Mouse (Mus musculus) heart, embryonic 12.5 days (tissue): ENCODE measurements around the gene Erc2. TPM values are rescaled to one million over a fixed set of nuclear protein-coding genes. Genes with fewer than 3 reads are reported as not detected.

Experiments used
- ATAC-seq: fragments of 200-750 bp; cut with Nextera tagmentation; 2 replicates; pipeline ENCODE4 v1.8.0; 2017; ENCODE audit warnings: moderate TSS enrichment, moderate library complexity; ENCODE audit not compliant: insufficient number of reproducible peaks, low FRiP score
- H3K27ac ChIP-seq: fragments of 300-500 bp; sonication (generic); 2 replicates; pipeline ENCODE4 v1.5.1; 2016; ENCODE audit warnings: mild to moderate bottlenecking, moderate library complexity; ENCODE audit not compliant: poor library complexity, severe bottlenecking
- H3K27me3 ChIP-seq: fragments of 300-500 bp; sonication (generic); replicated peaks from 2 replicates; pipeline ENCODE4 v1.6.1; 2016; ENCODE audit warnings: mild to moderate bottlenecking, moderate library complexity
- H3K36me3 ChIP-seq: fragments of 300-500 bp; sonication (generic); 2 replicates; pipeline ENCODE4 v1.6.1; 2016; ENCODE audit warnings: mild to moderate bottlenecking, moderate library complexity
- H3K4me1 ChIP-seq: fragments of 300-500 bp; sonication (generic); replicated peaks from 2 replicates; pipeline ENCODE4 v1.6.1; 2016; ENCODE audit warnings: mild to moderate bottlenecking
- H3K4me2 ChIP-seq: fragments of 300-500 bp; sonication (generic); 2 replicates; pipeline ENCODE4 v1.6.1; 2016; ENCODE audit warnings: mild to moderate bottlenecking, moderate library complexity
- H3K4me3 ChIP-seq: fragments of 300-500 bp; sonication (generic); 2 replicates; pipeline ENCODE4 v1.5.1; 2016; ENCODE audit warnings: mild to moderate bottlenecking
- H3K9ac ChIP-seq: fragments of 300-500 bp; sonication (generic); 2 replicates; pipeline ENCODE4 v1.6.1; 2016; ENCODE audit warnings: mild to moderate bottlenecking, moderate library complexity
- H3K9me3 ChIP-seq: fragments of 300-500 bp; sonication (generic); replicated peaks from 2 replicates; pipeline ENCODE4 v1.6.1; 2016; ENCODE audit warnings: mild to moderate bottlenecking, moderate library complexity
- WGBS: fragments of 180-500 bp; shearing (Covaris S2); methylation state at CpG from one replicate; pipeline ENCODE4 v1.1.7; 2016; 5-methylcytosine and 5-hydroxymethylcytosine counted together
- polyA plus RNA-seq: library from polyadenylated mRNA; unstranded; fragments of >200 nt; fragmentation: Nextera tagmentation; extraction: Ambion mirVana; gene quantifications from 2 replicates; pipeline ENCODE4 v1.2.1, GENCODE M21; 2016

Gene Erc2
- polyA plus RNA-seq, 1 experiment from 2014 or later: 3.9 TPM

DNA sequence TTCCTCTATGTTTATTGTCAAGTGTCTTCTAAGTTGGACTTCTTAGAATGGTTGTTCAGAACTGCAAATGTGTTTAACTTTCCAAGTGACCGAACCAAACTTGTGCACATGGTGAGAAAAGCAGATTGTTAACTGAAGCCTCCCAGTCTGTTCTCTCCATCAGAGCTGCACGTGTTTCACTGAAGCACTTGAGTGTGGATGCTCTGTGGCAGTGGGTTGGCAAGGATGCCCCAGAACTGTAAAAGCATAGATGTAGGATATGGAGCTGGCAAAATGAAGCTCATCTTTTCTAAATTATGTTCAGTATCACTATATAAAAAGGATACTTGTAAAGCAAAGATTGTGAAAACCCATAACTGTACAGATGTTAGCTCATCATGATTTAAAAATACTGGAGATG lies 645.1 kb downstream of the Erc2 start:
- H3K36me3 ChIP-seq: no peaks in the 10 kb centered on the region
- H3K27ac ChIP-seq: no peak overlapping the region
- no peak for ATAC-seq
- 0 out of 2 replicates have a peak, but pooled peaks cover 4% of the 10 kb centered on the region for H3K27me3 ChIP-seq
- H3K4me1 ChIP-seq: peaks cover 15% of the 10 kb centered on the region; the same call in 1 of the 2 replicates
- no peak overlapping the region for H3K9ac ChIP-seq
- H3K4me2 ChIP-seq: no peak overlapping the region
- H3K9me3 ChIP-seq: no peaks in the 10 kb centered on the region
- no peak overlapping the region for H3K4me3 ChIP-seq
- WGBS: 64% methylated on average over 2 of the region's 2 CpGs

DNA sequence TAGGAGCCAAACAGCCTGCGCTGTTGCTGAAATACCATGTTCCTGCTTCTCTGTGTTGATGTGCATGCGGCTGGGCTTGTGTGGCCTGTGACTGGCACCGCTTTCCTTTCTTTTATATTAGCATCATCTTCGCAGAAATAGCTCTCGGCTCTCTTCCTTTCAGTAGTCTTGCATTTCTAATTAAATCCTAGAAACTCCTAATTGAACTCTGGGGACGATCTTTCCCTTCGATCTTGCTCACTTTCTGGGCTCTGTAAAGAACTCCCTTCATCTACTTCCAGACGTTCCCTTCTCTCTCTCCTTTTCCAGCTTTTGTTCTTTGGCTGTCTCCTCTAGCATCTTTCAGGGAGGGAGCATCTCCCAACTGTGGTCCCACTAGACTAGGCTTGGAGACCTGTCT lies 649.6 kb downstream of the Erc2 start:
- Histone ChIP-seq H3K36me3 (no peaks in the 10 kb centered on the region), H3K27me3 (0 out of 2 replicates have a peak, but pooled peaks cover 9% of the 10 kb centered on the region), H3K4me1 (peaks cover 17% of the 10 kb centered on the region), H3K9me3 (no peaks in the 10 kb centered on the region), H3K27ac (no peak overlapping the region), H3K4me2 (no peak overlapping the region), H3K4me3 (no peak overlapping the region), H3K9ac (no peak overlapping the region)
- no peak for ATAC-seq
- 85% methylated on average over 8 of the region's 8 CpGs for WGBS

DNA sequence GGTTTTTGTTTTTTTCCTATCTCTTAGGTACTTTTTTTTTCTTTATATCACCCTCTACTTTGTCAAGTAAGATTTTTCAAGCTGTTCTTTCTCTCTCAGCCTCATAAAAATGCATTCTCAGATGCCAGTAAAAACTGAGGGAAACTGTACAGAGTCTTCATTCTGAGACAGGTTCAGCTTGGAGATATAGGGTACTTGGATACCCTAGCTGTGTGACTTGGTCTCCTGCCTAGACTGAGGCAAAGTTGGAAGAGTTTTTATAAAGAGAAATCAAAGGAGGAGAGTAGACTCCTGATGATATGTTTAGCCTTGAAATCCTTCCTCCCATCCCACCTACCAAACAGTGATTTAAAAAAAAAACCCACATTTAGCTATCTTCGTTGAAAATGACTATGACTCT lies 651.4 kb downstream of the Erc2 start:
- Histone ChIP-seq H3K9ac (no peak overlapping the region), H3K4me2 (no peak overlapping the region), H3K27ac (no peak overlapping the region), H3K9me3 (no peaks in the 10 kb centered on the region), H3K4me1 (peaks cover 17% of the 10 kb centered on the region), H3K36me3 (no peaks in the 10 kb centered on the region), H3K27me3 (0 out of 2 replicates have a peak, but pooled peaks cover 9% of the 10 kb centered on the region), H3K4me3 (no peak overlapping the region)
- no peak for ATAC-seq
- WGBS: 71% methylated on average over 1 of the region's 1 CpGs

DNA sequence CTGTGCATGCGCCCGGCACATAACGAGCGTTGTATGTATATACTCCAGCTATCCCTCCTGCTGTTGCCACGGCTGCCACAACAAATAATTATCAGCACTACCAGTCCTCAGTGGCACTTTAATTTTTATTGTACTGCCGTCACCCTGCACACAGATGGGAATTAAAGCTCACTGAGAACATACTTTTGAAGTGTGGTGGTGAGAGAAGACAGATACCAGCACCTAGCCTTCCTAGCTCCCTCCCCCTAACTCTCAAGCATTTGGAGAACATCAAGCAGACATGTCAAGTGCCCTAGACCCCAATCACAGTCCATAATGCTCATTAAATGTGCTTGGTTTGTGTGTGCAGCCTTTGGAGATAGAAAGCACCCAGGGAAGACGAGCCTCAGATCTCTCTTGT lies 652.6 kb downstream of the Erc2 start:
- WGBS: 36% methylated on average over 7 of the region's 7 CpGs
- peaks cover 17% of the 10 kb centered on the region for H3K4me1 ChIP-seq
- peak overlapping the region; percentile 18; the same call in 1 of the 2 replicates for H3K4me2 ChIP-seq
- peak; percentile 22; the same call in 1 of the 2 replicates for ATAC-seq
- H3K9ac ChIP-seq: no peak overlapping the region
- no peaks in the 10 kb centered on the region for H3K36me3 ChIP-seq
- H3K27me3 ChIP-seq: 0 out of 2 replicates have a peak, but pooled peaks cover 9% of the 10 kb centered on the region
- H3K4me3 ChIP-seq: no peak overlapping the region
- H3K9me3 ChIP-seq: no peaks in the 10 kb centered on the region
- no peak overlapping the region for H3K27ac ChIP-seq

DNA sequence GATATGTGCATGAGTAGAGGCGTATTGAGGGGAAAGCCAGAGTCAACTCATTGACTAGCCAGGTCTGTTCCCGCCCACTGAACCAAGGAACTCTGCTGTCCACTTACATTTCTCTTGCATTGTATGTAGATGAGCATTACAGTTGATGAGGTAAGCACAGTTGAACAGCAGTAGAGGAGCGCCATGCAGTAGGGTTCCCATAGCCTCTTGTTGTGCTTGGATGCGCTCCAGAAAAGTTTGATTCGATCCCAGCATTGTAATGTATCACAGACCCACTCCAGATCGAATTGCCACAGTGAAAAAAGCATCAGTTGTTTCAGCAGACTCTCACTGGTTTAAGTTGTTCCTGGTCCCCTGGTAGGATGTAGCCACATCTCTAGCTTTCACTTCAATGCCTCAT lies 656.7 kb downstream of the Erc2 start:
- Histone ChIP-seq H3K36me3 (no peaks in the 10 kb centered on the region), H3K4me3 (no peak overlapping the region), H3K9ac (no peak overlapping the region), H3K27me3 (no peaks in the 10 kb centered on the region), H3K4me2 (no peak overlapping the region), H3K9me3 (no peaks in the 10 kb centered on the region), H3K4me1 (peaks cover 22% of the 10 kb centered on the region), H3K27ac (no peak overlapping the region)
- no peak for ATAC-seq
- 79% methylated on average over 6 of the region's 6 CpGs for WGBS

DNA sequence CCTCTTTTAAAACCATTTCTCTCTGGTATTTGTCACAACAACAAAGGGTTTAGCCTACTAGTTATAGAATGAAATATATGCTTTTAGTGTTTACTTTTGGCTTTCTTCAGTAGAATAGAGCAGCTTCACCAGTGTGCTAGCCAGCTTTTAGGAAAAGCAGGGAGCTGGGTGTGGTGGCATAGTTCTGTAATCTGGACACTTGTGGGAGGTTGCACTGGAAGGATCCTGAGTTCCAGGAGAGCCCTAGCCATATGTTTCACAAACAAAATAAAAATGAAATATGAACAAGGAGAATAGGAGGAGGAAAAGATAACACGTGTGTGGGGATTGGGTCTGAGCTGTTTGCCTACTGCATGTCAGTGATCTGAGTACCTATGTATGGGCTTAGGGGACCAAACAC lies 658.1 kb downstream of the Erc2 start:
- H3K4me2 ChIP-seq: no peak overlapping the region
- H3K4me1 ChIP-seq: peaks cover 9% of the 10 kb centered on the region; the same call in 1 of the 2 replicates
- 55% methylated on average over 1 of the region's 1 CpGs for WGBS
- no peak overlapping the region for H3K9ac ChIP-seq
- no peak overlapping the region for H3K4me3 ChIP-seq
- H3K36me3 ChIP-seq: no peaks in the 10 kb centered on the region
- no peaks in the 10 kb centered on the region for H3K9me3 ChIP-seq
- no peak overlapping the region for H3K27ac ChIP-seq
- ATAC-seq: no peak
- no peaks in the 10 kb centered on the region for H3K27me3 ChIP-seq

DNA sequence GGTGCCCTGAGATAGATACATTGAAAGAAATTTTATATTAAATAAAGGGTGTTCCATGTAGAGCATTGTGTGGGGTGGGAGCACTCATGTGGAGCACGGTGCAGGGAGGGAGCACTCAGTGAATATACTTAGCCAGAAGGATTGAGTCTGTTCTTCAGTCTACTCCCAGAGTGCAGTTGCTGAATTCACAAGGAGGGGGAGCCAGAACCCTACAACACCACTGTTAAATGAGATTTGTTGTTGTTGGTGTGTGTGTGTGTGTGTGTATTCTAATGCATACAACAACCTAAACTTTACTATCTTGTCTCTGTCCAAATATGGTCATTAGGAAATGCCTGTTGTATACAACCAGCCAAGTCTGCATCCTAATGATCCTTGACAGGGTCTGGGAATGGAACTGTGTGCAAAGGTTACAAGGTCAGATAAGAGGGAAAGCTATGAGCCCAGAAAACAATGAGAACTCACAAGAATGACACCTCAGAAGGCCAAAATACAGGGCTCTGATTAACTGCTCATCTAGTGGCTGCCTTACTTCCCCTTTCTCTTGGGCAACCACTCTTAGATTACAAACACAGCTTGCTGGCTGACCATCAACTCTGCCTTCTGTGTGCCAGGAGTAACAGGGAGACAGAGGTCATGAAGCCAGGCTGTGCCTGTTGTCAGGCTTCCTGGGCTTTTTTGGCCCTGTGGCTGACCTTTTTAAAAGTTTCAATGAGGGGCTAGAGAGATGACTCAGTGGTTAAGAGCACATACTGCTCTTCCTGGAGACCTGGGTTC lies 661.3 kb downstream of the Erc2 start:
- no peaks in the 10 kb centered on the region for H3K27me3 ChIP-seq
- no peak overlapping the region for H3K4me3 ChIP-seq
- no peak overlapping the region for H3K27ac ChIP-seq
- H3K9ac ChIP-seq: no peak overlapping the region
- H3K4me1 ChIP-seq: peaks cover 11% of the 10 kb centered on the region
- H3K9me3 ChIP-seq: no peaks in the 10 kb centered on the region
- no peaks in the 10 kb centered on the region for H3K36me3 ChIP-seq
- ATAC-seq: no peak
- no peak overlapping the region for H3K4me2 ChIP-seq
- 76% methylated on average over 1 of the region's 1 CpGs for WGBS

DNA sequence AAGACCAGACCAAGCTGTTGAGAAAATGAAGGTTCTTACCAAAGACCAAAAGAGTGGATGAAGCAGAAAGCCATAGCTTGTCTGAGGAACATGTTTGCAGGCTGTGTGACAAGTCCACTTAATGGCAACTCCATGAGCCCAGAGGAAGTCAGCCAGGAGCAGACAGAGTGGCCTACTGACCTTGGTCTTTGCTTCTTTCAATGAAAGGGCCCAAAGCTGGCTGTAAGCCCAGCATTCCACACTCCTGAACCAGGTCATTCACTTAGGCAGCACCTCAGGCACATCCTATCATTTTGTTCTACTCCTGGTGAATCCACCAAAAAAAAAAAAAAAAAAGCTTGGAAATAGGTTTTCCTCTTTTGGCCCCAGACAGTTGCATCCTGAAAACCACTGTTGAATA lies 664.3 kb downstream of the Erc2 start:
- peaks cover 11% of the 10 kb centered on the region for H3K4me1 ChIP-seq
- no peaks in the 10 kb centered on the region for H3K9me3 ChIP-seq
- ATAC-seq: no peak

DNA sequence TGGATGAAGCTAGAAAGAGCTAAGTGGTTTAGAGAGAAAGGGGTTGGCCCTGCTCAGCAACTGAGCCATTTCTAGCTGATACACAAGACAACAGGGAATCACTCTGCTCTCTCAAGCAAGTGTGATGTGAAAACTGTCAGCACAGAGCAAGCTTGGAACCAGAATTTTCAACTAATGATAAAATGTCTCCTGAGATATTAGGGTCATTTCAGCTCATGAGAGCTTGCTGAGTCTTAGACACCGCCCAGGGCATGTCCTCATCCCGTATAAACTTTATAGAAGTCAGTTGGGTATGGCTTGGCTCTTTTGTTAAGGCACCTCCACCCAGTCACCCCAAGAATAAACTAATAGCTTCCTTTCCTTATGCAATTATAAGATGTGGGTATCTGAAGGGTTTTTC lies 666.0 kb downstream of the Erc2 start:
- H3K4me3 ChIP-seq: no peak overlapping the region
- peaks cover 11% of the 10 kb centered on the region for H3K4me1 ChIP-seq
- H3K27me3 ChIP-seq: no peaks in the 10 kb centered on the region
- WGBS: 64% methylated on average over 2 of the region's 2 CpGs
- no peaks in the 10 kb centered on the region for H3K9me3 ChIP-seq
- H3K27ac ChIP-seq: no peak overlapping the region
- H3K4me2 ChIP-seq: no peak overlapping the region
- H3K36me3 ChIP-seq: no peaks in the 10 kb centered on the region
- ATAC-seq: no peak
- H3K9ac ChIP-seq: no peak overlapping the region

More for the DNA sequence above, 664.3 kb downstream of the Erc2 start:
- Histone ChIP-seq H3K27me3 (no peaks in the 10 kb centered on the region), H3K36me3 (no peaks in the 10 kb centered on the region), H3K9ac (no peak overlapping the region), H3K4me3 (no peak overlapping the region), H3K27ac (no peak overlapping the region), H3K4me2 (no peak overlapping the region)

DNA sequence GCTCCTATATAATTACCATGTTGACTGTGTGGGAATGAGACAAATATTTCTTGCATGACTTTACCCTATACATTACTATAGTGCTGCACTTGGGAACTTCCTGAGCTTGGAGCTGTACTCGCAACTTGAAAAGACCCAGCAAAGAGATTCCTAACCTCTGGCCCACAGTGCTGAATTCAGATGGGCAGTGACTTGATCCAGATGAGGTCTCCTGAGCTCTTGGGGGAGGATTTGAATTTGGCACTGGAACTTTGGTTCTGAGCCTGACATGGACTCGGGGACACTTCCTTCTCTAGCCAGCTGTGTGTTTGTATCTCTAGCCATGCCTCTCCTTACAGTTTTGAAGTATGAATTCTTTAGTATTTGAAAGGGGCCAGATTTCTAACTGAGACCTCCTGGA lies 666.7 kb downstream of the Erc2 start:
- no peak overlapping the region for H3K9ac ChIP-seq
- H3K4me2 ChIP-seq: no peak overlapping the region
- peaks cover 6% of the 10 kb centered on the region for H3K4me1 ChIP-seq
- H3K27ac ChIP-seq: no peak overlapping the region
- H3K27me3 ChIP-seq: no peaks in the 10 kb centered on the region
- no peaks in the 10 kb centered on the region for H3K36me3 ChIP-seq
- H3K9me3 ChIP-seq: no peaks in the 10 kb centered on the region
- WGBS: 71% methylated on average over 2 of the region's 2 CpGs
- ATAC-seq: no peak
- H3K4me3 ChIP-seq: no peak overlapping the region

DNA sequence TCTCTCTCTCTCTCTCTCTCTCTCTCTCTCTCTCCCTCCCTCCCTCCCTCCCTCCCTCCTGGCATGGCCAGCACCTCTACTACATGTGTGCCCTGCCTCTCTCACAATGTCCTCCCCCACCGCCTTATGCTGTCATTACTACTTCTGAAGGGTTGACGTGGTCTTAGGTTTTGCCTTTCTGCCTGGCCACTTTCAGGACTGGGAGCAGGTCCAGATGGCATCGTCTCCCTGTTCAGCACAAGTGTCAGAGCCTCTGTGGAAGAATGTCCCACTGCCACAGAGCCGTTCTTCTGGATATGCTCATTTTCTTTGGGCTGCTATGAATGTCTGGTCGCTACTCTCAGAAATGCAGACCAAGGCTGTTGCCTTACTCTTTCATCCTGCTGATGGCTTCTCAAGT lies 671.7 kb downstream of the Erc2 start:
- Histone ChIP-seq H3K4me1 (peaks cover 29% of the 10 kb centered on the region), H3K9me3 (no peaks in the 10 kb centered on the region), H3K36me3 (no peaks in the 10 kb centered on the region), H3K4me3 (no peak overlapping the region), H3K4me2 (no peak overlapping the region), H3K27me3 (no peaks in the 10 kb centered on the region), H3K27ac (no peak overlapping the region), H3K9ac (no peak overlapping the region)
- 71% methylated on average over 5 of the region's 5 CpGs for WGBS
- no peak for ATAC-seq

DNA sequence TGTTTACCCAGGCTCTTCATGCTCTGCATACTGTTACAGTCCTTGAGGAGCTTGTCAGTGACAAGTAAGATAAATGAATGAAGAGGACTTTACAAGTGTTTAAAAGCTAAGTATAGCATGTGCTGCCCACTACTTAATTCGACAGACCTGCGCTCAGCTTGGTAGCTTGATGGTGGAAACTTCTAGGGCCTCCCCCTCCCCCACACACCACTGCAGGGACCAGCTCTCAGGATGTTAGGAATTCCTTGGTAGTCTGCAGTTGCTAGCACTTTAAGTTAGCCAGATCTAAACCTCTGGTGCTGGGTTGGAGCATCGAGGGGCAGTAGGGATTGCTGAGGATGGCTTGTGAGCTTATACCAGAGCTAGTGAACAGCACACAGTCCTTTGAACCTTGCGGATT lies 672.9 kb downstream of the Erc2 start:
- Histone ChIP-seq H3K9me3 (no peaks in the 10 kb centered on the region), H3K27ac (peak overlapping the region; percentile 39; the same call in 1 of the 2 replicates), H3K27me3 (no peaks in the 10 kb centered on the region), H3K4me1 (peaks cover 36% of the 10 kb centered on the region), H3K9ac (0 out of 2 replicates have a peak overlapping the region, but pooled peaks have one; percentile 48), H3K4me2 (peak overlapping the region; percentile 31; the same call in 1 of the 2 replicates), H3K4me3 (no peak overlapping the region), H3K36me3 (no peaks in the 10 kb centered on the region)
- 20% methylated on average over 4 of the region's 4 CpGs for WGBS
- no peak for ATAC-seq
